Mouse (Mus musculus) B cell, adult (primary cell): ENCODE data around the gene Gata1. TPM values are rescaled to one million over a fixed set of nuclear protein-coding genes. Genes with fewer than 3 reads are reported as not detected.

Experiments
- total RNA-seq: library from RNA; stranded (reverse); gene quantifications from 4 replicates; pipeline ENCODE4 v1.2.4, GENCODE M21; 2023; ENCODE audit not compliant: inconsistent age

Gata1 gene
- 0.26 to 0.99 TPM in 2 of 4 replicates, not detected in the others for total RNA-seq

DNA sequence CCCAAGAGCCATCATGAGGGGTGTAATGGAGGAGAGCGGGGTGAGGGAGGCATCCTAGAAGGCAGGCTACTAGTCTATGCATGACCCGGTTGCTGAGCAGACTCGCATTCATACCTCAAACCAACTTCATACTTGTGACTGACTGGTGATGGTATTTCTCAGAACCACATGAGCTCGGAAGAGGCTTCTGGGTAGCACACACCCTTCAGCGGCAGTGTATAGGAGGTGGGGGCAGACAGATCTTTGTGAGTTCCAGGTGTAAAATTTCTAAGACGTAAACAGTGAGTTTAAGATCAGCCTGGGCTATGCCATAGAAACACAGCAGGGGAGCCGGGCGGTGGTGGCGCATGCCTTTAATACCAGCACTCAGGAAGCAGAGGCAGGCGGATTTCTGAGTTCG lies at the start of gene Gata1:
TSS of gene Gata1 (minus strand) at position 180 of the 400 bp plus-strand sequence.

DNA sequence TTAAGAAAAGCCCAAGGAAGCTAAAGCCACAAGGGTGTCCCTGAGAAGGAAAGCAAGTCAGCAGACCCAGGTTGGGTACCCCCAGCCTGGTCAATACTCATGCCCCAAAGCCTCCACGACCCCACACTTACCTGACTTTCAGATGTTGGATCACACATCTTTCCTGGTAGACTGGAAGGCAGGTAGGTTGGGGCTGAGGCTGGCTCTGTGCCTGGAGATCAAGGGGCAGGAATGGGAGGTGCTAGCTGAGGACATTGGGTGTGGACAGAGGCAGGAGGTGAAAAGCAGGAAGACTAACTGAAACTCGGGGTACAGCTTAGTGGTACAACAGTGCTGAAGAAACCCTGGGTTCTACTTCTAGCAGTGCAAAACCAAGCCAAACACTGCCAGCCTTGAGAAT lies 40.4 kb upstream of the Gata1 start, which contains the start of gene Glod5:
TSS of gene Glod5 (minus strand) at position 207 of the 400 bp plus-strand sequence.

DNA sequence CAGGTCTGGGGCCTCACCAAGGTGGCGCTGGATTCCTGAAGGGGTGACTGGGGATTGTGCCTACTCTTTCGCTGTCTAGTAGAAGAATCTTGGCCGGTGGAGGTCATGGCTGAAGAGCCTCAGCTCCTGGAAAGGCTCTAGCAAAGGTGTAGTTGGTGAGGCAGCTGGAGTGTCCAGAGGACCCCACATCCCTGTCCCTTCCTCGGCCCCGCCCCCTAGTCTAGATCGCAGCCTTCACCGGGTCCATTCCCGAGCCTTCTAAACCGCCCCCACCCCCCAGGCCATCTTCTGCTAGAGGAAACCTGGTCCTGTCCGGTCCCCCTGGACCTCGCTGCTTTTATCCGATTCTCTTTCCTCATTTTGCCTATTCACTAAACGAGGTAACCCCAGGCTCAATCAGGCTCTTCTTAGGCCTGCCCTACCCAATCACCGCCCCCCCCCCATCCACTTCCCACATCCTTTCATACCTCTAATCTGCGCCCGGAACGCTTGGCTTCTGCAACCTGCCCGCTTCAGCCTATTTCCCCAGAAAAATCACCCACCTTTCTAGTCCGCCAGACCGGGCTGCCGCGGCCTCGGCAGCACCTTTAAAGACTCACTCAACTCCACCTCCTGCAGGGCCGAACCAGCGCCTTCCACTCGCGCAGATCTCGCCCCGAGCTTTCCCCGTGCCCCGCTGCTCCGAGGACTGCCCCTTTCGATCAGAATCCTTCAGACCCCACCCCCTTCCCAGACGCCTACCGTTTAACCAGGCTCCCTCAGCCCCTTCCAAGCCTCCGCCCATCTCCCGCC lies 30.6 kb downstream of the Gata1 start, which contains the start of gene Hdac6:
TSS of gene Hdac6 (minus strand) at position 782 of the 792 bp plus-strand sequence.

DNA sequence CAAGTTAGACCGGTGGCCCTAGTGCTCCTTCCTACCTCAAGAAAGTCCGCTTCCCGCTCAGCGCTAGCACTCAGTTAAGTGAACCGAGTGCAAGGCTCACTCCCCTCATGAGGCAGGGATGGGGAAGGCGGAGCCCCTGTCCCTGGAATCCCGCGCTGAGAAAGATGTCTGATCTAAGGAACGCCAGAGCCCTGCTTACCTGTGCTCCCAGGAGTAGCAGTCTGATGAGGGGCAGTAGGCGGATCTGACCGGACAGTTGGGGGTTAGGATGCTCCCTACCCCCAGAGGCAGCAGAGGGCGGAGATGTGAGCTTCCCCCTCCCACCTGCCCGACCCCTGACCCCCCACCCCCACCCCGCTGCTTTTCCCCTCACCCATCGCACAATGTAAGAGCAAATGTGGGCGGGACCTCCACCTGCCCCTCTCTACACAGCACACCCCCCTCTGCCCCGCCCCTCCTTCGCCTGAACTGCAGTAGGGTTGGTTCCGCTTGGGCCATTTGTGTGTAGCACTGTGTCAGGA lies 49.5 kb downstream of the Gata1 start, which contains the start of gene Eras:
TSS of gene Eras (minus strand) at position 338 of the 521 bp plus-strand sequence.

DNA sequence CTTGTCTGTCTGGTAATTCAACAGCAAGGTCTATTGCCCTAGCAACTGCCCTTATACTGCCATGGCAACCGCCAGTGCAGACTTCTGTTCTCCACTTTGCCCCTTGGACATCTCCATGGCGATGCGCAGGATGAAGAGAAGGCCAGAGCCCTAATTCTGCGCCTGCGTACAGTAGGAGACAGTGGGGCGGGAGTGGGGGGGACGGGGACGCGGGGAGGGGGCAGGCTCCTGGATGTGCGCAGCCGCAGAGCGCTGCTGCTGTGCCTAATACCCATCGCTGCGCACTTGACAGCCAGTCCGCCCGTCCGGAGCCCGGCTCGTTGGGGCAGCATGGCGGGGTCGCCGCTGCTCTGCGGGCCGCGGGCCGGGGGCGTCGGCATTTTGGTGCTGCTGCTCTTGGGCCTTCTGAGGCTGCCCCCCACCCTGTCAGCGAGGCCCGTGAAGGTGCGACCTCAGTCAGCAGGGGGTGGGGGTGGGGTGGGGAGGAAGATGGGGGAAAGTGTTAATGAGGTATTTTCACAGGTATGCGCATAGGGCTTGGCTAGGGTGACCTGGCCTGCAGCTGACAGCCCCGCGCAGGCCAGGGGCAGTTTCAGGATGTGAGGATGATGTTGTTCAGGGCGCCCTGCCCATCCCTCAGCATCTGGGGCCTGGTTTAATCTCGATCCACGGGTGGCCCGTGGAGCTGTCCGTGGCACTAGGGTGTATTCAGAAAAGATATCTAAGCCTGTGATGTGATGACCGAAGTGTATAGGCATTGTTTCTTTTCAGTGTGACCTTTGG lies 58.1 kb downstream of the Gata1 start, which contains the start of gene Pcsk1n:
TSS of gene Pcsk1n (plus strand) at position 222 of the 783 bp plus-strand sequence.

Other genes starting within 250 kb of the Gata1 start
- 13.8 to 16.3 TPM (median 14.6 TPM) in 4 replicates for gene Praf2, start 249.6 kb downstream of the Gata1 start, total RNA-seq
- not detected in 4 replicates for gene Ccdc120, start 227.2 kb downstream of the Gata1 start, total RNA-seq
- gene Tfe3, start 215.5 kb downstream of the Gata1 start, total RNA-seq: 25.5 to 32.5 TPM (median 29.5 TPM) in 4 replicates
- 275 to 287 TPM (median 279 TPM) in 4 replicates for gene Gripap1, start 188.3 kb downstream of the Gata1 start, total RNA-seq
- 0.74 to 1.5 TPM (median 0.90 TPM) in 4 replicates for gene Kcnd1, start 155.8 kb downstream of the Gata1 start, total RNA-seq
- 194 to 202 TPM (median 199 TPM) in 4 replicates for gene Otud5, start 136.7 kb downstream of the Gata1 start, total RNA-seq
- 50.5 to 68.4 TPM (median 57.8 TPM) in 4 replicates for gene Pim2, start 99.8 kb downstream of the Gata1 start, total RNA-seq
- gene Slc35a2, start 94.0 kb downstream of the Gata1 start, total RNA-seq: 25.9 to 33.3 TPM (median 32.3 TPM) in 4 replicates
- 113 to 127 TPM (median 121 TPM) in 4 replicates for gene Pqbp1, start 78.8 kb downstream of the Gata1 start, total RNA-seq
- gene Timm17b, start 78.7 kb downstream of the Gata1 start, total RNA-seq: 53.6 to 58.6 TPM (median 56.2 TPM) in 4 replicates
- gene Gm10491, start 70.2 kb downstream of the Gata1 start, total RNA-seq: not detected in 4 replicates
- gene Gm10490, start 68.5 kb downstream of the Gata1 start, total RNA-seq: not detected in 4 replicates
- not detected in 4 replicates for gene Pcsk1n, start 58.2 kb downstream of the Gata1 start, total RNA-seq
- gene Eras, start 49.5 kb downstream of the Gata1 start, total RNA-seq: not detected in 4 replicates
- 16.5 to 22.4 TPM (median 19.2 TPM) in 4 replicates for gene Hdac6, start 30.2 kb downstream of the Gata1 start, total RNA-seq
- not detected in 4 replicates for gene Glod5, start 40.4 kb upstream of the Gata1 start, total RNA-seq
- 26.1 to 33.5 TPM (median 29.6 TPM) in 4 replicates for gene Suv39h1, start 96.7 kb upstream of the Gata1 start, total RNA-seq
- gene Was, start 112.4 kb upstream of the Gata1 start, total RNA-seq: 131 to 137 TPM (median 136 TPM) in 4 replicates
- 32.3 to 39.6 TPM (median 36.3 TPM) in 4 replicates for gene Wdr13, start 154.8 kb upstream of the Gata1 start, total RNA-seq
- gene Rbm3, start 167.8 kb upstream of the Gata1 start, total RNA-seq: 461 to 615 TPM (median 557 TPM) in 4 replicates
- gene Tbc1d25, start 198.1 kb upstream of the Gata1 start, total RNA-seq: 22.8 to 25.2 TPM (median 23.9 TPM) in 4 replicates
- gene Ebp, start 215.4 kb upstream of the Gata1 start, total RNA-seq: 33.9 to 47.7 TPM (median 38.6 TPM) in 4 replicates
- gene Porcn, start 228.5 kb upstream of the Gata1 start, total RNA-seq: not detected in 4 replicates